Mouse (Mus musculus) liver, postnatal 0 days (tissue): ENCODE measurements at regions not wholly inside any gene's neighbourhood (a gene's known extent, or its start where the extent isn't known, plus 50 kb on each side); places are given as distances from the start of the nearest gene placed in this dataset.

Experiments
- CTCF ChIP-seq: sonication (generic); IDR thresholded peaks from 2 replicates; pipeline ENCODE4 v1.5.1; 2016; ENCODE audit warnings: antibody characterized with exemption, low read depth
- EP300 ChIP-seq: IDR thresholded peaks from 2 replicates; pipeline ENCODE4 v1.6.1; 2016; ENCODE audit warnings: antibody characterized with exemption, low read depth, mild to moderate bottlenecking

- no peak for TF ChIP-seq CTCF
- no peak for TF ChIP-seq EP300
Measured at GRCm38 (mm10) chr12:69464906-69465305, 92.6 kb upstream of the Gm9887 start.
